25 mouse cellular contexts compared by ENCODE assay signal in the genomic region with DNA sequence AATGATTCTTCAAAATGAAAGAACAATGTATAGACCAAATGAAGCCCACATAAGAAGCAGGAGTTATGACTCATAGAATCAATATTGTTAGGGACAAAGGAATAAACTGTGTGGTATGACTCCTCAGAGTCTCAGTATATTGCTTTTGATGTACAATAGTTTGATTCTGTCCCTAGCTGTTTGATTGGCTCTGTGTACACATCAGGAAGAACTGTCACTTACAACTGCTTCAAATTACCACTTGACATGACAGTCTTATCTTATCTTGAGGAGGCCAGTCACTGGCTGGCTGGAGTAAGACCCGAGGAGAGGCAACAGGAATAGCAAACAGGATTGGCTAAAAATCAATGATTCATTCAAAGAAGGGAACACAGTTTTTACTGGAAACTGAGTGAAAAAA.
"Had no signal": no experiment of that assay in that cellular context is flagged by ENCODE, and none has a peak within 500 bp of the region (broad histone marks: within the 10 kb centered on the region; RNA-seq: fewer than 3 reads in every experiment).

No protein-coding gene starts in this region.

- ATAC-seq: hindbrain, embryonic 16.5 days; inflammation-experienced regulatory T-cells, adult 6 months had no signal

- H3K27me3 ChIP-seq: heart, embryonic 12.5 days; hindbrain, embryonic 12.5 days; limb, embryonic 12.5 days; liver, embryonic 13.5 days had no signal

- H3K27ac ChIP-seq: gastrocnemius, adult 2 months; heart, embryonic 10.5 days; hindbrain, embryonic 10.5 days; hindbrain, embryonic 12.5 days; hindbrain, embryonic 14.5 days; layer of hippocampus, adult 2 months; left cerebral cortex, adult 2 months; limb, embryonic 10.5 days; limb, embryonic 12.5 days; liver, embryonic 13.5 days had no signal

- DNase-seq: gastrocnemius, adult 2 months; gastrocnemius, postnatal 10 days; gastrocnemius, postnatal 25 days; heart, adult 18-20 months; heart, postnatal 10 days; heart, postnatal 4 days; kidney, adult 18-20 months; kidney, adult 8-10 months; kidney, postnatal 10 days; kidney, postnatal 25 days; kidney, postnatal 4 days; liver; liver, embryonic 13.5 days had no signal

- H3K9ac ChIP-seq: heart, embryonic 12.5 days; hindbrain, embryonic 12.5 days; hindbrain, embryonic 14.5 days; limb, embryonic 12.5 days; liver, embryonic 13.5 days had no signal

- H3K4me2 ChIP-seq: heart, embryonic 12.5 days; hindbrain, embryonic 12.5 days; hindbrain, embryonic 14.5 days; limb, embryonic 12.5 days; liver, embryonic 11.5 days; liver, embryonic 13.5 days had no signal

- H3K4me3 ChIP-seq: gastrocnemius, adult 2 months; heart, embryonic 10.5 days; heart, embryonic 12.5 days; hindbrain, embryonic 10.5 days; hindbrain, embryonic 12.5 days; layer of hippocampus, adult 2 months; left cerebral cortex, adult 2 months; limb, embryonic 10.5 days; limb, embryonic 12.5 days; liver, embryonic 13.5 days had no signal

- H3K9me3 ChIP-seq: heart, embryonic 10.5 days; heart, embryonic 12.5 days; hindbrain, embryonic 10.5 days; hindbrain, embryonic 12.5 days; limb, embryonic 10.5 days; limb, embryonic 12.5 days; liver, embryonic 13.5 days had no signal

- H3K36me3 ChIP-seq: heart, embryonic 10.5 days; heart, embryonic 12.5 days; hindbrain, embryonic 10.5 days; hindbrain, embryonic 12.5 days; limb, embryonic 10.5 days; limb, embryonic 12.5 days; liver, embryonic 13.5 days had no signal

- H3K4me1 ChIP-seq: heart, embryonic 10.5 days; heart, embryonic 12.5 days; hindbrain, embryonic 10.5 days; hindbrain, embryonic 12.5 days; limb, embryonic 10.5 days; limb, embryonic 12.5 days; liver, embryonic 13.5 days had no signal
